Mouse (Mus musculus): ENCODE measurements around the gene Mrps26.

GRCm38 (mm10) chr2:130575873-130576272 is 12.3 kb downstream of the Mrps26 start, which contains the start of gene Oxt:
- TF ChIP-seq POLR2A (IDR thresholded peaks at IDR 0.05; ENCODE audit: borderline replicate concordance, insufficient read depth, low read length), result no peak
- TF ChIP-seq CTCF (IDR thresholded peaks at IDR 0.05; ENCODE audit: borderline replicate concordance, insufficient read depth, low read depth, low read length), result no peak
